Mouse (Mus musculus) ES-Bruce4 (cell line): ENCODE results near the gene Etv2.

Experiments
- CTCF ChIP-seq: IDR thresholded peaks from one replicate; pipeline ENCODE4 v1.8.1; 2011; ENCODE audit warnings: low read depth, low read length
- EP300 ChIP-seq: IDR thresholded peaks from 2 replicates; pipeline ENCODE4 v1.6.1; 2011; ENCODE audit warnings: low read depth, low read length; ENCODE audit not compliant: insufficient read depth

- no peak for TF ChIP-seq EP300
- no peak for TF ChIP-seq CTCF
Measured at GRCm38 (mm10) chr7:30626647-30627046, 9.0 kb downstream of the Etv2 start.
